Mouse (Mus musculus) heart, postnatal 25 days (tissue): ENCODE results near the gene Cep78. TPM values are rescaled to one million over a fixed set of nuclear protein-coding genes. Genes with fewer than 3 reads are reported as not detected.

ENCODE experiments used
- DNase-seq: peaks from one replicate; pipeline ENCODE4 v3.0.0; 2022; ENCODE audit warnings: low spot score
- intact Hi-C: fragments of 180-260 bp; cut with DNase I; formaldehyde crosslinking; loops from one replicate; pipeline ENCODE4 v1.15.1; 2025
- total RNA-seq, 2 experiments: library from RNA; stranded (reverse); gene quantifications; 2 replicates each; pipeline ENCODE4 v1.2.3; 2021

The Cep78 gene
- total RNA-seq, 2 experiments from 2014 or later = 4.3 to 4.6 TPM

DNA sequence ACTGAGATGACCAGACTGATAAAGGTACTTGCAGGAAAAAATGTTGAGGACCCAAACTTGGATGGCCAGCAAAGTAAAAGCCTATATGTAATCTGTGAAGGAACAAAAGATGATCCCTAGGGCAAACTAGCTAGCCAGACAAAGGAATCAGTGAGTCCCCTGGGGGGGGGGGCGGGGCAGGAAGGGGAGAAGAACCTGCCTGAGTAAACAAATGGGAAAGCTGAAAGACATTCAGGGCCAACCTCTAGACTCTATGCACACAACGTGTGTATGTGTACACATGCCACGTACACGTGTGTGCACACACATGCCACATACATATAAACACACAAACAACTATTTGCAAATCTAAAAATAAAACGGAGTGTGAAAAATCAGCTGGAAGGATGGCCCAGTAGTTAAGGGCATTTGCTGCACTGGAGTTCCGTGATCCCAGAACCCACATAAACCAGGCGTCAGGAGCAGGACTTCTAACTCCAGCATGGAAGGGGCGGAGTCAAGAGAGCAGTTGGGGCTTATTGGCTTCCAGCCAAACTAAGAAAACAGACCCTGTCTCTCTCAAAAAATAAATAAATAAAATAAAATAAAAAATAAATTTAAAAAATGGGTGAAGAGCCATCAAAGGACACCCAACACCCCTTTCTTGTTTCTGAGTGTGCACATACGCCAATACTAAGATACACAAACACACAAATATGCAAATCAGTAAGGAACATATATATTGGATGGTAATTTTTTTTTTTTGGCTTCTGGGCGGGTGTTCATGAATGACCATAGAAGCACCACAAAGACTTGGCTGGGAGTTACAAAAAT lies 1.7 kb downstream of the Cep78 start:
- intact Hi-C loops = loop anchor here (5.0 to 10.0 kb wide), 2 partner anchors 61 to 1998 kb away; no protein-coding TSS in a partner anchor
- no peak for DNase-seq

DNA sequence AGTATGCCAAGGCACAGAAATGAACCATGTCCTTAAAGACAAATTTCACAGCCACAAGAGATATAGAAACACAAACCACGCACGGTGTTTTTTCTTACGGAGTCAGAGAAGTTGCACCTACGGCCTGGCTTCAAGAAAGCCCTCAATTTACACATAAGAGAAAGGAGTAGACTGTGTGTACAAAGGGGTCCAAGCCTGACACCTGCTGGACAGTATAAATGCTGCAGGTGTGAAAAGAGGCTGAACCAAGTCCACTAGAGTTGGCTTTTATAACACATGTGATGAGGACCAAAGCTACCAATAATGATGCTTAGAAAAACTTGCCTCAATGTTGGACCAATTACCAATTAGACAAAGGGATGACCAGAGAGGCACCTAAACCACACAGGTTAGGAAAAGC lies 2.9 kb downstream of the Cep78 start:
- intact Hi-C loops = loop anchor here (5.0 to 10.0 kb wide), 2 partner anchors 60 to 1997 kb away; no protein-coding TSS in a partner anchor
- no peak for DNase-seq

DNA sequence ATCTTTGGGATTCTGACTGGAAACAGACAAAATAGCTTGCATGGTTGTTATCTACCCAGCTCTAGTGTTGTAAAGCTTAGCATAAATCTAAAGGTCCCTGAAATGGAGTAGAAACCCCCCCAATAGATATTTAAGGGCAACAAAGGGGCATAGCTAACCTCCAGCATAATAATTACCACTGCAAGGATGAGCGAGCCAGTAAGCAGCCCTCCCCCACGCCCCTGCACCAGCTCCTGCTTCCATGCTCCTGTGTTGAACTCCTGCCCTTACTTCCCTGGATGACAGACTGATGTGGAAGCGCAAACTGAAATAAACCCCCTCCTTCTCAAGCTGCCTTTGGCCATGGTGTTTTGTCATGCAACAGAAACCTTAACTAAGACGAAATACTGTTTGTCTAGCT lies 11.4 kb downstream of the Cep78 start:
- intact Hi-C loops = no loop called here

DNA sequence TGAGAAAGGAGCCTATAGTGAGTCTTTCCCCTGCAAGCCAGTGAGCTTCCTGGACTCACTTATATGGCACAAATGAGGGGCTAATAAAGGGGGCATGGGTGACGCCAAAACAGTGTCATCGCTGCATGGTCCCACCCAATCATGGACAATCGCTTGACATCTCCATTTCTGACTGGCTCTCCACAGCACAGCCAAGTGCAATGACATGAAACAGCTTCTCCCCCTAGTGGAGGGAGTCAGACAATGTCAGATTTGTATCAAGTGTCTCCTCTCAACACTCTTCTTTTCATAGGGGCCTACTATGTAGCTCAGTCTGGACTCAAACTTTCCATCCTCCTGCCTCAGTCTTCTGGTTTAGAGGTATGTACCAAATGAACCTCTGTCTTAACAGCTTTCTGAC lies 19.7 kb downstream of the Cep78 start:
- DNase-seq = peak; percentile 2
- intact Hi-C loops = loop anchor here (10.0 kb wide), 1 partner anchor 160 kb away; no protein-coding TSS in a partner anchor

More for the DNA sequence above, 11.4 kb downstream of the Cep78 start:
- no peak for DNase-seq

DNA sequence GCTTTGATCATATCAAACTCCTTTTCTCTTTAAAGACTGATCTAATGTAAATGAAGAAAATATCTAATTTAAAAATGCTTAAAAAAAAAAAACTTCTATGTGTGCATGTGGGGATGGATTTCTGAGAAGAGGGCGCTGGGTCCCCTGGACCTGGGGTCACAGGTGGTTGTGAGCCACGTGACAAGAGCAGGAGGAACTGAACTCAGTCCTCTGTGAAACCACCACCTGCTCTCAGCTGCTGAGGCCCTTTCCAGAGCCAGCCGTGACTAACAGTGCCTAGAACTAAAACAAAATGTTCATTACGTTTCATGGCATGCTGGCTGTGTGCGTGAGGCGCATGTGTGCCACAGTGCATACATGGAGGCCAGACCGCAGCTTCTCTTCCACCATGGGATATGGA lies 20.3 kb downstream of the Cep78 start:
- no peak for DNase-seq
- intact Hi-C loops = loop anchor here (1.0 to 10.0 kb wide), 2 partner anchors 97 to 160 kb away; no protein-coding TSS in a partner anchor

DNA sequence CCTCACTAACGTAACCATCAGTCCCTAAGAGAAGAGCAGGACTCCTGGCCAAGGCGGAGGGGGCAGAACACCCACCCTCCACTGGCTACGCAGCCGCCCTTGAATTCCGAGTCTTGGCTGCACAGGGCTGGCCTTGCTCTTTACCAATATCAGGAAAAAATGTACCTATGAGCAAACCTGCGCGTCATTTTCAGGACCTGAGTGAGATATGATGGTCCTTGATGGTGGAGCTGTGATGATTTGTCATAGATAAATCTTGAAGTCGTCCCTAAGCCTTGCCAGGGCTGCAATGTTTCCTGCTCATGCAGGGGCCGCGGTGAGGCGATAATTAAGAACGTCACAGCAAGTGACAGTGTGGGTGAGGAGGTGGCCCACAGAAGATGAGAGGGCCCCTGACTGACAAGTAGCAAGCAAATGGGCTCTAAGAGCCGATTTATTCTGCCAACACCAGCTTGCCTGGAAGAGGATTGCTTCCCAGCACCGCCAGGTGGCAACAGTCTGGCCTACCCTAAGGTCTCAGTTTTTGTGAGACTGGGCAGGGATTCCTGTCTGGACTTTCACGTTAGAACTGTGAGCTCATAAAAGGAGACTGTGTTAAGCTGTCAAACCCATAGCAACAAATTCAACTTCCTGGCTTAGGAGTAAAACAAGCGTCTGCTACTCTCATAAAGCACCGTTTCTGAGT lies 21.6 kb downstream of the Cep78 start:
- intact Hi-C loops = loop anchor here (10.0 kb wide), 1 partner anchor 158 kb away; no protein-coding TSS in a partner anchor

DNA sequence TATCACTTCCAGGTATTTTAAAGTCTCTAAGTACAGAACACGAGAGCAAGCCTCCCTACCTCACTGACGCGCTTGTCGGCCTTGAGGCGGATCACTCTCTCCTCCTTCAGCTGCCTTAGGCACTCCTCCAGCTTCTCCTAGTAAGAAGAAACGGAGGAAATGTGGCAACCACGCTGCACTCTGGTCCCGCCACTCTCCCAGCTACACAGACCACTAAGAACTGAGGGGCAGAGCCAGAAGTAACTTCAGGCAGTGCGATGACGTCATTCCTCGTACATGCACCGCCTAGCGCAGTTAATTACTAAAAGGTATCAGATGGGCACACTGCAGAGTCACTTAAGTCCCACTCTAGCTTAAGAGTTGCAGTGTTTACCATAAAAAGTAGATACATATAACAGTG lies 22.5 kb downstream of the Cep78 start:
- no peak for DNase-seq
- intact Hi-C loops = loop anchor here (10.0 kb wide), 1 partner anchor 158 kb away; no protein-coding TSS in a partner anchor

More for the DNA sequence above, 21.6 kb downstream of the Cep78 start:
- no peak for DNase-seq

DNA sequence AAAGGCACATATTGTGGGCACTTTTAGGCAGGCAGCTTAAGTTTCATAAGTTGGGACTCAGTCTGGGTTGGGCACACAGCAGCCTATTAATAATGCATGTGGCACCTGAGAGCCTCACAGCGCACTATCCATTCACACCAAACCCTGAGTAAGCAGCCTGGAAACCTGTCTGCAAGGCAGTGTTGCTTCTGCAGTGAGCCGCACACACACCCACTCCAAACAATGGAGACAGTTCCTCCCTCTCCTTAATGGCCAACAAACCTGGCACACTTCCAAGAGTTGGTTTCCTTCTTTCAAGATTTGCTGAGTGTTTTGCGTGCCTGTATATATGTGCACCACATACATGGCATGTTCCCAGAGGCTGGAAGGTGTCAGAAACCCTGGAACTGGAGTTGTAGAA lies 34.6 kb downstream of the Cep78 start:
- no peak for DNase-seq
- intact Hi-C loops = no loop called here

DNA sequence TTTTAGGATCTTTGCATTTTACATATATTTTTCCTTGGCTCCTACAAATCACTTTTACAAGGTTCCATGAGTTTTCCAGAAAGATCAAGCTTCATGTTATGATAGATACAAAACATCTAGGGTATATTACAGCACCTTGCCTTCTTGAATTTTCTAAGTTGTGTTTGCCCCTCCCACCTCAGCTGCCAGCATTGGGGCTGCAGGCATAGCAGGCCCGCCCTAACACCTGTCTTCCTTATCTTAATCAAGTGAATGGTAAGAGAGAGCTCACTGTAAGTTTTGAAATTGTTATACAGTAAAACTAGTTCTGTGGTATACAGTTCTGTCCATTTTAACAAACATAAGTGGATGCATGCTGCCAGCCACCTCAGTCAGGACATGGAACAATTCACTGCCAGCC lies 35.9 kb downstream of the Cep78 start:
- no peak for DNase-seq
- intact Hi-C loops = no loop called here

DNA sequence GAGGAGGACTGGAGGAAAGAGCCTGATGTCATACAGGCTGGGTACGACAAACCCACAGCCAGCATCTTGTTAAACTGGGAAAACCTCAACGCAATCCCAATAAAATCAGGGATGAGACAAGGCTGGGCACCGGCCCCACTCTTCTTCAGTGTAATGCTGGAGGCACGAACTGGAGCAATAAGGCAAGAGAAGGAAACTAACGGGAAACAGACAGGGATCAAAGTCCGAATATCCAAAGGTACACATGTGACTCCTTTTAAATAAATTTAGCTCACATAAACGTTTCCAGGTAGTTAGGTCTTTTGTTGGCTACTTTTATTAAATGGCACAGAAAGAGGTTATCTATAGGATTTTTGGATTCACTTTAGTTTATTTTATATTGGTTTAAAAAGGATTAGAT lies 36.4 kb downstream of the Cep78 start:
- intact Hi-C loops = no loop called here
- DNase-seq = no peak

DNA sequence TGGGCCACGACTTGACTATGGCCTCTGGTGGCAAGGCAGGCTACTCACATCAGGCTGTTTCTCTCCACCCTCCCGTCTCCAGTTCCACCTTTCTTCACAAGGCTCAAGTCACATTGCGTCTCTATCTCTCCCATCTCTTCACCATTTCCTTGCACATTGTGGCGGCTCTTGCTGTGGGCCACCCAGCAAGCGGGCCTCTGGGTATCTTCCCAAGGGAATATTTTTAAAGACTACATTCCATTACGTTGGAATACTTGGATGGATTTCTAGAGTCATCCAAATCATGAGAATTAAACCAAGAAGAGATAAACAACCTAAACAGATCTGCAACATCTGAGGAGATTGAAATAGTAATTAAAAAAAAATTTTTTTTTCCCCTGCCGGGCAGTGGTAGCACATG lies 37.6 kb downstream of the Cep78 start, which contains the start of gene Psat1:
TSS of gene Psat1 (minus strand) at position 101 of the 400 bp plus-strand sequence.
- intact Hi-C loops = no loop called here
- no peak for DNase-seq

DNA sequence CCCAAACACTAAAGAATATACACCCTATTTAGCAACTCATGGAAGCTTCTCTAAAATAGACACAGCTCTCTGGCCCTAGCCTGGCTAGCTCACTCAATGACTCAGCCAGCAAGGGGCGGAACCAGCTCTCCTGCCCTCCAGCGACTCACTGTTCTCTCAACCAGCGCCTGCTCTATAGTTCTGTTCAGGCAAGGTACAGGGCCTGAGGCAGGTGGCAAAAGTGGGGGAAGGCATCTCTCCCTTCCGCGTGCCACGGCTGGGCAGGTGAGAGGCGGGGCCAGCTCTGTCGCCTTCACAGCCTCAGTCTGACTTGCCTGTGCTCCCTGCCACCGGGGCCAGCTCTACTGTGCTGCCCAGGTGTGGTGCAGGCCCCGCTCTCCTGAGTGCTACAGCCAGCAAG lies 38.1 kb downstream of the Cep78 start:
- DNase-seq = no peak
- intact Hi-C loops = no loop called here

DNA sequence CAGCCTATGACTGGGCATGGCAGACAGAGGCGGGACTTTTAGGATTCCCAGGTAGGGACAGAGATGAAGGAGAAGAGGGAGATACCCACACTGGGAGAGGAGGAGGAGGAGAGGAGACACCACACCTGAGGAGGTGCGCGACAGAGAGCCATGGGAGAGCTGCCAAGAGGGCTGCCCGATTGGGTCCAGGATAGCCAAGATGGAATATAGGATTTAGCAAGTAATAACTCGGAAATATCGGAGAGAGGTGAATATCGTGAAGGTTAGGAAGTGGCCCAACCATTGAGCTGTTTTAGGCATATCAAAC lies 41.7 kb downstream of the Cep78 start:
- no peak for DNase-seq
- intact Hi-C loops = no loop called here

DNA sequence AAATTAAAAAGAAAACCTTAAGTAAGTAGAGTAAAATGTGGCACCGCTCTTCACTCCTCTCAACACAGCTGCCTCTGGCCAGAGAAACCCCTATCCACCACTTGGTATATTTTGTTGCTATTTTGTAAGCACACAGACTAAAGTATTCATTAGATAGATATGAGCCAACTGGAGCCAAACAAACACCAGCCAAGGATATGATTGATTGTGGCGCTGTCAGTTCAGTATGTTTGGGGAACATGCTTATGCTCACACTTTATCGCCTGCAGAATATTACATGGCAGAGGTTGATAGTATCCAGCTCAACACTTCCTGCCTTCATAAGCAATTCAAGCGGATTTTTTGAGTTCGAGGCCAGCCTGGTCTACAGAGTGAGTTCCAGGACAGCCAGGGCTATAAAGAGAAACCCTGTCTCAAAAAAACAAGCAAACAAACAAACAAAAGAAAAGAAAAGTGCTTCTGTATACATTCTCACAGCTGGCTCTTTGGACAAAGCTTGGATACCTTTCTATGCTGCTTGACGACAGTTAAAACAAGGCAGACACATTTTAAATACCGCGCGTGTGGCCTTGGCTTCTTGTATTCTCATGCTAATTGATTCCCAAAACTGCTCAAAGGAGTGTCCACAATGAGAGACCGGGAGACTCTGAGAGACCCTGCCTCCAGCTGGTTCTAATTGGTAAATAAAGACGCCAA lies 42.2 kb downstream of the Cep78 start:
- DNase-seq = no peak
- intact Hi-C loops = no loop called here

DNA sequence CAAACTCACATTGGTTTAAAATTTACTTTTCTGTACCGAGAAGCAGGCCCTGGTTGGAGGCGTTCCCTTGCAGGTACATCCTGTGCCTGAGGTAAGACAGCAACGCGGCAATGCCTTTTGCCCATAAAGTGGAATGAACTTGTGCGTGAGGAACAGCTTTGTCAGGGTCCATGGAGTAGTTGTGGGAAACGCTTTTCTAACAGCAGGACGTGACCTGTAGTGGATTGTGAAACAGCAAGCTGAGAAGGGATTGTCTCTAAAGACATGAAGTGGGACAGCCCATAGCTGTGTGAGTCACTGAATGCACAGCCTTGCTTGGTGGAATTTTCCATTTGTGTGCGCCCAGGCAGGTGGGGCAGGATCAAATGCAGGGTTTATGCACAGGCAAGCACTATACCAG lies 43.4 kb downstream of the Cep78 start:
- DNase-seq = no peak
- intact Hi-C loops = no loop called here

DNA sequence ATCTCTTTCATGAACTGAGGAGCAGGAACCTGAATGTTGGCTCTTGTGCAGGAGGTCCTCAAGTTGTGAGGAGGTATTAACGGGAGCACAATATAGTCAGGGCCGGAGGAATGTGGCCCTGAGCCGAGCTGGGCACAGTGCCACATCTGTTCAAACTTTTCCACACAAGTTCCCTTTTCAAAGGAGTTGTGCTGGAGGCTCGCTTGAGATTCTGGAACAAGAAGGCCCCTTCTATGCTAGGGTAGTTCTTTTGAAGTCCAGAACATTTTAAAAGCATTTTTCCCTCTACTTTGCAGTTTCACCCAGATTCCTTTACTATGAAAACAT lies 59.1 kb downstream of the Cep78 start:
- intact Hi-C loops = no loop called here
- peak; percentile 39 for DNase-seq

DNA sequence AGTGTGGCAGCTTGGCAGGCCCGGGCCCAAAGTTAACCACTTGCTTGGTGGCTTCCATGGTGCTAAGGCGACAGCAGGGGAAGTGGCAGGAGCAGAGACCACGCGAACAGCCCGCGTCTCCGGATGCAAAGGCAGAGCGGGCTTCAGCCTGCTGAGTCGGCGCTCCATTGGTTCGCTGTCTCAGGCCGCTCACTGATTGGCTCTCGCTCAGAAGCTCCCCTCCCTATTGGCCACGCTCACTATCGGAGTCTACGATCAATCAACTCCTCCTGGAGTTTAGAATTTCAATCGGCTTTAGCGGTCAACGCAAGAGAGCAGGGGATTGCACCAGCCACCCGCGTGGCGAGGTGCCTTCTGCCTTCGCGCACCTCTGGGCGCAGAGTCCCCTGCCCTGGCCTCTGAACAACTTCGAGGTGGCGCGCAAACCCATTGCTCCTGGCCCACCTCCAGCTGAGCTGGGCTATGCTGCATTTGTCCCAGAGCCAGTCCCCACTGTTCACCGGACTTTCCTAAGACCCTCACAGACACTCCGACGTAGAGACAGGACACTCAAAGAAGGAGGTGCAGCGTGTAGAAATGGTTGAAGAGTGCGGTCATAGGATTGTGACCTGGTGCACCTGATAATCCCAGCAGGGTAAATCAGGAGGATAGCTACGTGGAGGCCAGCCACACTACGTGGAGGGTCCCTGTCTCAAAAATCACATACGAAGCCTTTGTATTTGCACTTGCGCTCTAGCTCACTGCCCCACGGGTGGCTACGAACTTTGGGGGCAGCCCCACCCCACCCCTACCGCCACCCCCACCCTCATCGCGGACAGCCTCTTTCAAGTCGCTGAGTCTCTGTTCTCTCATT lies 59.7 kb downstream of the Cep78 start:
- DNase-seq = peak; percentile 80
- intact Hi-C loops = loop anchor here (5.0 kb wide), 1 partner anchor 57 kb away; the partner anchor contains the start of gene Cep78

DNA sequence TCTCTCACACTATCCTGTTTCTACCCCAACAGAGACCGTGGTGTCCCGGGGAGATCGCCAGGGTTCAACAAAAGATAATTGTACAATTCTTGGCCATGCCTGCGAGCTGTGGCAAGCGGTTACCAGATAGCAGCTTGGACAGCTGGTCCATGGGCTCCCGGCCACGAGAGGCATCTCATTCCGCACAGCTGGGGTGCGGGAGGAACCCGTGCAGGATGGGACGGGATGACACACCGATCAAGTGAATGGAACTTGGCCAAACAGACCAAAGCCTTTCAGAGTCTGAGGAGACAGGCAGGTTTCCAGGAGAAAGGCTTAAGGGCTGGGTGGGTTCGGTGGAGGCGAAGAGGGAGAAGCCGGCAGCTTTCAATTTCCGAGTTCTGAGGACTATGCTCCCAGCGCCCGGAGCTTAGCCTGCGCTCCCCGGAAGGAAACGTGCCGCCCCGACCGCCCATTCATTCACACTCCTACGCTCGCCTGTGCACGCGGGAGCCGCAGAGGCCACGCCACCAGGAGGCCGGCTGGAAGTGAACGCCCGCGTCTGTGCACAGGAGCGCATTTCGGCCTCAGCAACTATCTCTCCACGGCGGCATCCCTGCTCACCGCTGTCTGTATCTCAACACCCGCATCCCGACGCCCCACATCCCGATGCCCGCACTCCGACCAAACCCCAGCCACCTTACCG lies 60.5 kb downstream of the Cep78 start:
- no peak for DNase-seq
- intact Hi-C loops = loop anchor here (5.0 kb wide), 1 partner anchor 58 kb away; the partner anchor contains the start of gene Cep78

DNA sequence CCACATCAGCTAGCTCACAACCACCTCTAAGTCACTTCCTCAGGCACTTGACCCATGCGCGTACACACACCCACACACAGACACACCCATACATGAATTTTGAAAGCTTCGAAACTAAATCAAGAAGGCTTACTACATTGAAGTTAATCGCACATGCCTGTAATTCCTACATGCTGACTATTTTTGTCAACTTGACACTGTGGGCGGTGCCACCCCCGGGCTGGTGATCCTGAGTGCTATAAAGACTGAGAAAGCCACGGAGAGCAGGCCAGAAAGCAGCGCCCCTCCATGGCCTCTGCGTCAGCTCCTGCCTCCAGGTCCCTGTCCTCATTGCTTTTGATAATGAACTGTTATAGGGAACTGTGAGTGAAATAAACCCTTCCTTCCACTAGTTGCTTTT lies 61.4 kb downstream of the Cep78 start:
- intact Hi-C loops = loop anchor here (5.0 kb wide), 1 partner anchor 59 kb away; the partner anchor contains the start of gene Cep78

More for the DNA sequence above, 61.4 kb downstream of the Cep78 start:
- no peak for DNase-seq
